ENCODE assay signal across 8 mouse cellular contexts in the genomic region with DNA sequence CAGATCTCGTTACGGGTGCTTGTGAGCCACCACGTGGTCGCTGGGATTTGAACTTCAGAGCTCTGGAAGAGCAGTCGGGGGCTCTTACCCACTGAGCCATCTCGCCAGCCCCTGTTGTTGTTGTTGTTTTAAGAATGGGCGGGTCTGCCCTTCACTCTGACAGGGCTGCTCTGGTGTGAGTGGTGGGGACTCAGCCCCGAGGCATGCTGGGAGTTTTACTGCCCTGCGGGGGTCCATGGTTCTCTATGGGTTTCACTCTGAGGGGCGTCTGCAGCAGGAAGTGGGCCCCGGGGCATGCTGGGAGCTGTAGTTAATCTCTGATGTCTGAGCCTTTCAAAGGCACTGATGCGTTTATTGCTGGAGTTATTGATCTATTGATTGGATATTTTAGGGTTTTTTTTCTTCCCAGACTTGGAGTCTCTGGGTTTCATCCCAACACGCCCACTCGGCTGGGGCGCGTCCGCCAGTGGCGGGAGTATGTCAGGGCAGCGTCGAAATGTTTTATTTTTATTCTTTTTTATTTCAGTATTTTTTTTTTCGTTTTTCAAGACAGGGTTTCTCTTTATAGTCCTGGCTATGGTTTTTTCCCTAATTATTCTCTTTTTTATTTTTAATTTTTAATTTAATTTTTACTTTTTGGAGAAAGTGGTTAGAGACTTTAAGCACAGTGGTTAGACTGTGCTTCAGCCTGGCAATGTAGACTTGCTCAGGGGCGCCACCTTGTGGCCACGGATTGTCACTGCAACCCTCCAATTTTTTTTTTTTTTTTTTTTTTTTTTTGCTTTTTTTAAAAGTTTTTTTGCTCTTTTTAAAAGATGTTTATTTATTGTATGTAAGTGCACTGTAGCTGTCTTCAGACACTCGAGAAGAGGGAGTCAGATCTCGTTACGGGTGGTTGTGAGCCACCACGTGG. TPM values are rescaled to one million over a fixed set of nuclear protein-coding genes. Genes with fewer than 3 reads are reported as not detected.
DNase-seq lines count a peak whose midpoint lies in the region; ATAC-seq and TF ChIP-seq lines count a peak whose summit lies in the region.
"Not testable (repeated sequence)": the region's sequence is repeated elsewhere in the genome, so short reads cannot be mapped to it uniquely, and the experiment has no call there.

No protein-coding gene starts in this region.

- WGBS in heart, embryonic 15.5 days, result 62% methylated on average over 27 of the region's 27 CpGs
- WGBS in kidney, embryonic 16.5 days, result 49% methylated on average over 27 of the region's 27 CpGs
- 59% methylated on average over 27 of the region's 27 CpGs for WGBS in liver, postnatal 0 days (ENCODE audit: insufficient replicate concordance)
- 49% methylated on average over 27 of the region's 27 CpGs for WGBS in neural tube, embryonic 11.5 days

- H3K4me3 ChIP-seq in bone marrow macrophage, adult 2 months (ENCODE audit: insufficient read depth, low read length), result peak overlapping the region; percentile 31
- not testable (repeated sequence) for H3K4me3 ChIP-seq in heart, embryonic 15.5 days; liver, postnatal 0 days (ENCODE audit: low read depth, low read length); neural tube, embryonic 11.5 days (ENCODE audit: low read depth, low read length)
- H3K4me3 ChIP-seq in kidney, embryonic 16.5 days (ENCODE audit: low read length), result 0 out of 2 replicates have a peak overlapping the region, but pooled peaks have one; percentile 5

- TF ChIP-seq POLR2A in bone marrow macrophage, adult 2 months (IDR thresholded peaks at IDR 0.05; ENCODE audit: borderline replicate concordance, low read depth, low read length), result not testable (repeated sequence)

- peak; percentile 96 for TF ChIP-seq CTCF in bone marrow macrophage, adult 2 months (IDR thresholded peaks at IDR 0.05; ENCODE audit: low read depth, low read length)
- peak; percentile 85 for TF ChIP-seq CTCF in liver, postnatal 0 days (IDR thresholded peaks at IDR 0.05; ENCODE audit: low read depth)

- not testable (repeated sequence) for H3K9ac ChIP-seq in heart, embryonic 15.5 days; kidney, embryonic 16.5 days (replicated peaks; ENCODE audit: low read length); liver, postnatal 0 days (replicated peaks); neural tube, embryonic 11.5 days (ENCODE audit: low read length)

- H3K36me3 ChIP-seq in heart, embryonic 15.5 days, result peaks cover 38% of the 10 kb centered on the region
- H3K36me3 ChIP-seq in kidney, embryonic 16.5 days (ENCODE audit: insufficient read depth, low read length), result peaks cover 39% of the 10 kb centered on the region
- H3K36me3 ChIP-seq in liver, postnatal 0 days (replicated peaks; ENCODE audit: insufficient read depth, low read length), result peaks cover 14% of the 10 kb centered on the region
- peaks cover 16% of the 10 kb centered on the region for H3K36me3 ChIP-seq in neural tube, embryonic 11.5 days (ENCODE audit: control insufficient read depth, insufficient read depth, low read length)

- not testable (repeated sequence) for H3K4me2 ChIP-seq in heart, embryonic 15.5 days; liver, postnatal 0 days (ENCODE audit: low read depth, low read length); neural tube, embryonic 11.5 days (ENCODE audit: low read depth)
- H3K4me2 ChIP-seq in kidney, embryonic 16.5 days (replicated peaks; ENCODE audit: low read depth, low read length), result peak overlapping the region; percentile 12; the same call in 1 of the 2 replicates

- peak; percentile 57 for ATAC-seq in erythroblast, adult 5-6 weeks (replicated peaks; ENCODE audit: low FRiP score, poor library complexity, severe bottlenecking)
- peak; percentile 43 for ATAC-seq in heart, embryonic 15.5 days (replicated peaks; ENCODE audit: insufficient number of reproducible peaks, insufficient read depth, low FRiP score, low read depth)
- peak; percentile 91 for ATAC-seq in kidney, embryonic 16.5 days (ENCODE audit: low FRiP score, low TSS enrichment)
- ATAC-seq in liver, postnatal 0 days, result peak; percentile 63
- peak; percentile 89 for ATAC-seq in neural tube, embryonic 11.5 days (ENCODE audit: insufficient read depth, low FRiP score, low TSS enrichment)

- not testable (repeated sequence) for TF ChIP-seq EP300 in liver, postnatal 0 days (IDR thresholded peaks at IDR 0.05; ENCODE audit: low read depth)

- not testable (repeated sequence) for H3K27ac ChIP-seq in bone marrow macrophage, adult 2 months (ENCODE audit: insufficient read depth, low read depth, low read length); heart, embryonic 15.5 days; liver, postnatal 0 days (ENCODE audit: low read depth); neural tube, embryonic 11.5 days (ENCODE audit: low read depth, low read length)
- H3K27ac ChIP-seq in kidney, embryonic 16.5 days (ENCODE audit: low read length), result peak overlapping the region; percentile 3; the same call in 1 of the 2 replicates

- H3K27me3 ChIP-seq in heart, embryonic 15.5 days; kidney, embryonic 16.5 days (ENCODE audit: insufficient read depth, low read length); liver, postnatal 0 days (ENCODE audit: insufficient read depth, low read length); neural tube, embryonic 11.5 days (ENCODE audit: control insufficient read depth, insufficient read depth, low read length): not testable (repeated sequence)

- peak; percentile 90 for DNase-seq in CD4-positive, CD25-positive, alpha-beta regulatory T cell, adult 2 months (ENCODE audit: low read depth, low spot score)
- peak; percentile 74 for DNase-seq in liver, postnatal 0 days
- DNase-seq in neural tube, embryonic 11.5 days (ENCODE audit: low spot score), result peak; percentile 83
- peak; percentile 83 for DNase-seq in testis, postnatal 10 days (ENCODE audit: low spot score)

- not testable (repeated sequence) for H3K4me1 ChIP-seq in bone marrow macrophage, adult 2 months (ENCODE audit: control insufficient read depth, insufficient read depth, low read length); heart, embryonic 15.5 days (replicated peaks); kidney, embryonic 16.5 days (ENCODE audit: insufficient read depth, low read length); liver, postnatal 0 days (ENCODE audit: insufficient read depth); neural tube, embryonic 11.5 days (ENCODE audit: control insufficient read depth, insufficient read depth, low read length)

- 0 out of 2 replicates have a peak, but pooled peaks cover 17% of the 10 kb centered on the region for H3K9me3 ChIP-seq in heart, embryonic 15.5 days (replicated peaks)
- H3K9me3 ChIP-seq in kidney, embryonic 16.5 days (ENCODE audit: low read length), result peaks cover 30% of the 10 kb centered on the region
- not testable (repeated sequence) for H3K9me3 ChIP-seq in liver, postnatal 0 days (ENCODE audit: low read length)
- peaks cover 20% of the 10 kb centered on the region for H3K9me3 ChIP-seq in neural tube, embryonic 11.5 days (ENCODE audit: control insufficient read depth, low read length)

RNA-seq across cellular contexts. Expression of a gene that starts 8.1 kb away (rescaled TPM):
- polyA plus RNA-seq in bone marrow macrophage, adult 2 months (2012; ENCODE audit: insufficient read depth, insufficient read length, missing spikeins), result 94.6 and 113 TPM in 2 replicates
- 4.0 and 24.0 TPM in 2 replicates for total RNA-seq in erythroblast, adult 5-6 weeks (2015; ENCODE audit: low replicate concordance)
- 59.6 and 87.8 TPM in 2 replicates for total RNA-seq in erythroblast, adult 5-6 weeks (2017; ENCODE audit: low replicate concordance)
- 122 and 155 TPM in 2 replicates for polyA plus RNA-seq in heart, embryonic 15.5 days (2015; fragmentation: Nextera tagmentation; extraction: Ambion mirVana)
- 162 and 299 TPM in 2 replicates for polyA plus RNA-seq in kidney, embryonic 16.5 days (2015; fragmentation: Nextera tagmentation; extraction: Ambion mirVana)
- polyA plus RNA-seq in liver, postnatal 0 days (2015; fragmentation: Nextera tagmentation; extraction: Ambion mirVana), result 64.4 and 87.0 TPM in 2 replicates
- 214 and 267 TPM in 2 replicates for polyA plus RNA-seq in neural tube, embryonic 11.5 days (2014; fragmentation: Nextera tagmentation; extraction: Ambion mirVana)
